Mouse (Mus musculus): Measurements from ENCODE around the gene Ccser1. TPM values are rescaled to one million over a fixed set of nuclear protein-coding genes. Genes with fewer than 3 reads are reported as not detected.
A peak's percentile ranks its signal among the peaks of the same experiment; 100 is the strongest.

The Ccser1 gene
- 2.0 and 2.7 TPM in 2 replicates for polyA plus RNA-seq (2016; fragmentation: Nextera tagmentation; extraction: Ambion mirVana)

- Histone ChIP-seq H3K36me3 (no peaks in the 10 kb centered on the region), H3K27ac (replicated peaks) (peak within 1 kb of the TSS; percentile 88), H3K9me3 (replicated peaks) (no peaks in the 10 kb centered on the region), H3K27me3 (ENCODE audit: low read depth, poor library complexity, severe bottlenecking) (peaks cover 24% of the 10 kb centered on the region), H3K4me1 (peaks cover 6% of the 10 kb centered on the region), H3K4me3 (peak within 1 kb of the TSS; percentile 86)
- peak; percentile 66 for DNase-seq (ENCODE audit: low spot score)
- 3% methylated on average over 104 of the region's 105 CpGs for WGBS
Measured at GRCm38 (mm10) chr6:61179949-61180755, at the start of gene Ccser1. Gene Ccser1 (plus strand): TSS chr6:61180324.

GRCm38 (mm10) chr6:61136436-61136835 is 43.7 kb upstream of the Ccser1 start:
- Histone ChIP-seq H3K4me1 (no peaks in the 10 kb centered on the region), H3K27me3 (ENCODE audit: low read depth, poor library complexity, severe bottlenecking) (no peaks in the 10 kb centered on the region), H3K27ac (replicated peaks) (no peak overlapping the region), H3K4me3 (no peak overlapping the region), H3K9me3 (replicated peaks) (no peaks in the 10 kb centered on the region), H3K36me3 (no peaks in the 10 kb centered on the region)
- no peak for DNase-seq (ENCODE audit: low spot score)
- 92% methylated on average over 2 of the region's 2 CpGs for WGBS

GRCm38 (mm10) chr6:61143031-61143430 is 37.1 kb upstream of the Ccser1 start:
- Histone ChIP-seq H3K9me3 (replicated peaks) (no peaks in the 10 kb centered on the region), H3K4me1 (no peaks in the 10 kb centered on the region), H3K27ac (replicated peaks) (no peak overlapping the region), H3K4me3 (no peak overlapping the region), H3K27me3 (ENCODE audit: low read depth, poor library complexity, severe bottlenecking) (no peaks in the 10 kb centered on the region), H3K36me3 (no peaks in the 10 kb centered on the region)
- no peak for DNase-seq (ENCODE audit: low spot score)
- 80% methylated on average over 1 of the region's 1 CpGs for WGBS

DNA sequence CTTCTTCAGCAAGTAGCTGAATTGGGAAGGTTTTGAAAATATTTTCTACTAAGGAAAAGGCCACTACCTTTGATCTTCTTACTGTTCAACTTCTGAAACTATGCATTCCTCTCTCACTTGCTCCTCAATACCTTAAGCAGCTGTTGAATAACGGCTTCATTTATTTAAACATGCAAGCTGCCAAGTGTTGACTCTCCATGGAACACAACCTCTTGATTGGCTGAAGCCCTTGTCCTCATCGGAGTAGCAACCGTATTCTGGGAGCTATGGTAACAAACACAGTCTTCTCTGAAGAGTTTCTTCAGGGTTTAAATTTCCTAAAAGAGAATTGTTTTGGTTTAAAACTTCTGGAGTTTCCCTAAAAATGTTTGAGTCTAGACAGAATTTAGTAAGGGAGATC is 27.2 kb upstream of the Ccser1 start:
- no peaks in the 10 kb centered on the region for H3K9me3 ChIP-seq (replicated peaks)
- no peaks in the 10 kb centered on the region for H3K36me3 ChIP-seq
- 82% methylated on average over 3 of the region's 3 CpGs for WGBS
- no peaks in the 10 kb centered on the region for H3K27me3 ChIP-seq (ENCODE audit: low read depth, poor library complexity, severe bottlenecking)
- no peak overlapping the region for H3K4me3 ChIP-seq
- H3K27ac ChIP-seq (replicated peaks) = no peak overlapping the region
- DNase-seq (ENCODE audit: low spot score) = no peak
- H3K4me1 ChIP-seq = peaks cover 23% of the 10 kb centered on the region

- no peak for DNase-seq (ENCODE audit: low spot score)
- H3K27me3 ChIP-seq (ENCODE audit: low read depth, poor library complexity, severe bottlenecking) = no peaks in the 10 kb centered on the region
- H3K36me3 ChIP-seq = no peaks in the 10 kb centered on the region
- no peaks in the 10 kb centered on the region for H3K9me3 ChIP-seq (replicated peaks)
- WGBS = 43% methylated on average over 6 of the region's 6 CpGs
- peaks cover 23% of the 10 kb centered on the region for H3K4me1 ChIP-seq
- no peak overlapping the region for H3K27ac ChIP-seq (replicated peaks)
- H3K4me3 ChIP-seq = no peak overlapping the region
Measured at GRCm38 (mm10) chr6:61154654-61155053, 25.5 kb upstream of the Ccser1 start.

DNA sequence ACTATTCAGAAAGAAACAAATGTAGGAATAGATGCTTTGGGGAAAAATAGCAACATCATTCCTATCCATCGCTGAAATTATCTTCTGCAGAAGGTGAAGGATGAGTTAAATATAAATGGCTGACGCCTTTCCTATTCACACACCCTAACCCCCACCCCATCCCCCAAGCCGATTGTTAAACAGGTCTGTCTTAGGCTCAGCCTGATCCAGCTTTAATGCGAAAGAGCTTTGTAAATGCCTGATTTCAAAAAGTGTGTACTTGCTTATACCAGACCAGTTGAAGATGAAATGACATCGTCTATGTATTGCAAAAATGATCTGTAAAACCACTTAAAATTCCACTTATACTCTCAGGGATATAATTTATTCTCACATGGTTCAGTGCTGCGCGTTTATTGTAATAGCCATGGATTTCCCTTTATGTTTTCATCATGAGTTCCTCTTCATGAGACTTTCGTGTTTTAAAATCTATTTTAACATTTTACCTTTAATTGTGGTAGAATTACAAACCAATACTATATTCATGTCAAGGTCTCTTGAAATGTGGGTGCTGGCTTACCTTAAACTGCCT is 25.0 kb upstream of the Ccser1 start:
- peaks cover 23% of the 10 kb centered on the region for H3K4me1 ChIP-seq
- no peaks in the 10 kb centered on the region for H3K36me3 ChIP-seq
- 45% methylated on average over 8 of the region's 8 CpGs for WGBS
- H3K27me3 ChIP-seq (ENCODE audit: low read depth, poor library complexity, severe bottlenecking) = no peaks in the 10 kb centered on the region
- no peak overlapping the region for H3K27ac ChIP-seq (replicated peaks)
- H3K4me3 ChIP-seq = no peak overlapping the region
- DNase-seq (ENCODE audit: low spot score) = peak; percentile 16
- no peaks in the 10 kb centered on the region for H3K9me3 ChIP-seq (replicated peaks)

DNA sequence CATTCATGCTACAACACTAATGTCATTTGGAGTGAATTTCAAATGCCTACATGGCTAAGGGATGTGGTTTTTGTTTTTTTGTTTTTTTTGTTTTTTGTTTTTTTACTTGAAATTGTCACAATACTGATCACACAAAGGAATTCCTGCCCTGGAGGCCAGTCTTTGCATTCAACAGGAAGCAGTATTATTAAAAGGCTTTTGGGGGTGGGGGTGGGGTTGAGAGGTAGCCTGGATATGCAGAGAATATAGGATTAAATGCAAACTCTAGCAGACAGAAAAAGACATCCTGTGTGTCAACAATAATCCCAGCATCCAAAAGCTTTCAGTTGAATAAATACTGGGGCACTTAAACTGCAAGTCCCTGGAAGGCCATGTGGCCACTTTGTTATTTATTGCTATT is 24.4 kb upstream of the Ccser1 start:
- Histone ChIP-seq H3K27ac (replicated peaks) (no peak overlapping the region), H3K36me3 (no peaks in the 10 kb centered on the region), H3K4me3 (no peak overlapping the region), H3K9me3 (replicated peaks) (no peaks in the 10 kb centered on the region), H3K4me1 (peaks cover 23% of the 10 kb centered on the region), H3K27me3 (ENCODE audit: low read depth, poor library complexity, severe bottlenecking) (no peaks in the 10 kb centered on the region)
- DNase-seq (ENCODE audit: low spot score) = no peak

- no peaks in the 10 kb centered on the region for H3K36me3 ChIP-seq
- no peak overlapping the region for H3K4me3 ChIP-seq
- no peaks in the 10 kb centered on the region for H3K4me1 ChIP-seq
- H3K9me3 ChIP-seq (replicated peaks) = no peaks in the 10 kb centered on the region
- no peak for DNase-seq (ENCODE audit: low spot score)
- no peak overlapping the region for H3K27ac ChIP-seq (replicated peaks)
- no peaks in the 10 kb centered on the region for H3K27me3 ChIP-seq (ENCODE audit: low read depth, poor library complexity, severe bottlenecking)
Measured at GRCm38 (mm10) chr6:61162117-61162516, 18.0 kb upstream of the Ccser1 start.

- no peak for DNase-seq (ENCODE audit: low spot score)
- Histone ChIP-seq H3K9me3 (replicated peaks) (no peaks in the 10 kb centered on the region), H3K27ac (replicated peaks) (no peak overlapping the region), H3K4me1 (no peaks in the 10 kb centered on the region), H3K36me3 (no peaks in the 10 kb centered on the region), H3K27me3 (ENCODE audit: low read depth, poor library complexity, severe bottlenecking) (no peaks in the 10 kb centered on the region), H3K4me3 (no peak overlapping the region)
- WGBS = 100% methylated on average over 1 of the region's 1 CpGs
Measured at GRCm38 (mm10) chr6:61166891-61167290, 13.2 kb upstream of the Ccser1 start.

GRCm38 (mm10) chr6:61176126-61176525 is 4.0 kb upstream of the Ccser1 start:
- DNase-seq (ENCODE audit: low spot score) = no peak
- Histone ChIP-seq H3K27ac (replicated peaks) (no peak overlapping the region), H3K36me3 (no peaks in the 10 kb centered on the region), H3K9me3 (replicated peaks) (no peaks in the 10 kb centered on the region), H3K27me3 (ENCODE audit: low read depth, poor library complexity, severe bottlenecking) (peaks cover 16% of the 10 kb centered on the region), H3K4me3 (no peak overlapping the region), H3K4me1 (peaks cover 4% of the 10 kb centered on the region)
- WGBS = 87% methylated on average over 1 of the region's 1 CpGs

DNA sequence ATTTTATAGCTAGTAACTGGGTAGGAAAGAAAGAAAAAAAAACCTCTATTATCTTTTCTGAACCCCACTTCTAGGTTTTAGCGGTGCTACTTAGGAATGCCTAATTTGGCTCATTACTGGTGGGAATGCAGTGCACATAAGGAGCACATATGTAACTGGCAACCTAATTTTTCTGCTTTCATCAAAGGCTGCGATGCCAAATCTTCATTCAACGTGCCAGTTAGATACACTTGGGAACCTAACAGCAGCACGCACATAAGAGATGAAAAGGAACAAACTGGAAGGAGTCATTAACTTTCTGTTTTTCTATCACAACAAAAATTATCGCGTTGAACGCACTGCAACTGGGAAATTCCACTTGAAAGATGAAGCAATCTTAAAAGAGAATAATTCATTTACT is 2.6 kb upstream of the Ccser1 start:
- Histone ChIP-seq H3K27ac (replicated peaks) (no peak overlapping the region), H3K27me3 (ENCODE audit: low read depth, poor library complexity, severe bottlenecking) (peaks cover 24% of the 10 kb centered on the region), H3K36me3 (no peaks in the 10 kb centered on the region), H3K4me3 (no peak overlapping the region), H3K9me3 (replicated peaks) (no peaks in the 10 kb centered on the region), H3K4me1 (peaks cover 6% of the 10 kb centered on the region)
- DNase-seq (ENCODE audit: low spot score) = no peak
- 83% methylated on average over 7 of the region's 7 CpGs for WGBS

DNA sequence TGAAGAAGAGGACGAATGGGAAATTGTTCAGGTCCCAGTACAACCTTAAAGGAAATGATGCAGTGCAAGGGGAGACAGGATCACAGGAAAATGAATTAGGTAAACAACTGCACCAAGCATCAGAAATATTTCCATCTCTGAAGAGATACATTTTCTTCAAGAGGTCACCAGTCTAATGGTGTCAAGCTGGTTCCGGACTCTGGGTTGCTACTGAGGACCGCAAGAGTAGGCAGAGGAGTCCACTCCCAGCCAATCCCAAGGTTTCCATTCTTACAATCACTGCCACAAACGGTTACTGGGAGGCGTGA is 529 bp upstream of the Ccser1 start:
- Histone ChIP-seq H3K4me3 (peak overlapping the region; percentile 86), H3K4me1 (peaks cover 6% of the 10 kb centered on the region), H3K27ac (replicated peaks) (peak overlapping the region; percentile 88), H3K36me3 (no peaks in the 10 kb centered on the region), H3K9me3 (replicated peaks) (no peaks in the 10 kb centered on the region), H3K27me3 (ENCODE audit: low read depth, poor library complexity, severe bottlenecking) (peaks cover 24% of the 10 kb centered on the region)
- WGBS = 6% methylated on average over 5 of the region's 5 CpGs
- no peak for DNase-seq (ENCODE audit: low spot score)

DNA sequence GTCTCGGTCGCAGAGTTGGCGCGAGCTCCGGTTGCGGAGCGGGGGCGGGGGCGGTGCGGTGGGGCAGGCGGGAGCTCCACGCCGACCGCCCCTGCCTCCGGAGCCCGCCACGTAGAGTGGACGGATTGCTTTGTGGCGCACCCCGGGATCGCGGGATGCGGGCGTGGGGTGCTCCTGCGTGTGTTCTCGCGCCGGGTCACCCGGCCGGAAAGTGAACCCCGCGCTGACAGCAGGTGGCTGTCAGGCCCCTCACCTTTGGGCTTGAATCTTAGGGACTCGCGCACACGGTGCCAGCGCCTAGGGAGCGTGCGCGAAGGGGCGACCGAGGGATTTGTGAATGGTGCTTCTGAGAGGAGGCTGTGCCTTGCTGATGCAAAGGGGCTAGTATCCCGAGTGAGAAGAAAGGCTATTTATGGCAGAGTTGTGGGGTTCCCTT is 650 bp downstream of the Ccser1 start:
- Histone ChIP-seq H3K36me3 (no peaks in the 10 kb centered on the region), H3K4me1 (peaks cover 6% of the 10 kb centered on the region), H3K27me3 (ENCODE audit: low read depth, poor library complexity, severe bottlenecking) (peaks cover 24% of the 10 kb centered on the region), H3K4me3 (peak overlapping the region; percentile 86), H3K9me3 (replicated peaks) (no peaks in the 10 kb centered on the region), H3K27ac (replicated peaks) (peak overlapping the region; percentile 88)
- DNase-seq (ENCODE audit: low spot score) = no peak
- WGBS = under 1% methylated on average over 42 of the region's 42 CpGs
